Mouse (Mus musculus) forebrain, embryonic 11.5 days (tissue): ENCODE results near the gene Ovol3. TPM values are rescaled to one million over a fixed set of nuclear protein-coding genes. Genes with fewer than 3 reads are reported as not detected.

ENCODE experiments used
- ATAC-seq: fragments of 200-750 bp; cut with Nextera tagmentation; replicated peaks from 2 replicates; pipeline ENCODE4 v1.8.0; 2017; ENCODE audit warnings: moderate TSS enrichment; ENCODE audit not compliant: low FRiP score
- DNase-seq: peaks from one replicate; pipeline ENCODE4 v3.0.0-alpha.2; 2017; ENCODE audit warnings: low spot score
- H3K27ac ChIP-seq: fragments of 300-500 bp; sonication (generic); 2 replicates; pipeline ENCODE4 v1.5.1; 2014; ENCODE audit warnings: low read depth, low read length
- H3K27me3 ChIP-seq: fragments of 300-500 bp; sonication (generic); 2 replicates; pipeline ENCODE4 v1.6.1; 2014; ENCODE audit warnings: mild to moderate bottlenecking, low read length, mixed read lengths; ENCODE audit not compliant: control insufficient read depth, insufficient read depth
- H3K36me3 ChIP-seq: fragments of 300-500 bp; sonication (generic); 2 replicates; pipeline ENCODE4 v1.6.1; 2014; ENCODE audit warnings: mild to moderate bottlenecking, low read length, moderate library complexity, mixed read lengths; ENCODE audit not compliant: control insufficient read depth, insufficient read depth
- H3K4me1 ChIP-seq: fragments of 300-500 bp; sonication (generic); replicated peaks from 2 replicates; pipeline ENCODE4 v1.6.1; 2014; ENCODE audit warnings: low read length, mixed read lengths; ENCODE audit not compliant: control insufficient read depth, insufficient read depth
- H3K4me2 ChIP-seq: fragments of 300-500 bp; sonication (generic); 2 replicates; pipeline ENCODE4 v1.6.1; 2014; ENCODE audit warnings: low read depth, mild to moderate bottlenecking, low read length, moderate library complexity, mixed read lengths; ENCODE audit not compliant: severe bottlenecking
- H3K4me3 ChIP-seq: fragments of 300-500 bp; sonication (generic); 2 replicates; pipeline ENCODE4 v1.5.1; 2014; ENCODE audit warnings: low read depth, low read length
- H3K9ac ChIP-seq: fragments of 300-500 bp; sonication (generic); 2 replicates; pipeline ENCODE4 v1.6.1; 2014; ENCODE audit warnings: low read length
- H3K9me3 ChIP-seq: fragments of 300-500 bp; sonication (generic); 2 replicates; pipeline ENCODE4 v1.6.1; 2016; ENCODE audit warnings: low read length, mixed read lengths; ENCODE audit not compliant: control insufficient read depth
- WGBS: fragments of 180-500 bp; shearing (Covaris S2); extraction: QIAGEN DNeasy Blood & Tissue Kit; methylation state at CpG from one replicate; pipeline ENCODE4 v1.1.7; 2014; 5-methylcytosine and 5-hydroxymethylcytosine counted together
- polyA plus RNA-seq: library from polyadenylated mRNA; unstranded; fragments of >200 nt; fragmentation: Nextera tagmentation; extraction: Ambion mirVana; gene quantifications from 2 replicates; pipeline ENCODE4 v1.2.1, GENCODE M21; 2014

The Ovol3 gene
- polyA plus RNA-seq = not detected in 2 replicates

- Histone ChIP-seq H3K27ac (no peak within 1 kb of the TSS), H3K9me3 (no peaks in the 10 kb centered on the region), H3K4me1 (peaks cover 5% of the 10 kb centered on the region), H3K36me3 (no peaks in the 10 kb centered on the region; the same call in 1 of the 2 replicates), H3K9ac (no peak within 1 kb of the TSS), H3K4me2 (no peak within 1 kb of the TSS), H3K27me3 (no peaks in the 10 kb centered on the region), H3K4me3 (no peak within 1 kb of the TSS)
- ATAC-seq (no peak), DNase-seq (no peak)
- WGBS = 93% methylated on average over 4 of the region's 4 CpGs
These were observed at the start of gene Ovol3 for GRCm38 (mm10) chr7:30235625-30236024. Gene Ovol3 (minus strand): TSS chr7:30235725.

GRCm38 (mm10) chr7:30282740-30283139 is 47.2 kb upstream of the Ovol3 start:
- 85% methylated on average over 7 of the region's 7 CpGs for WGBS
- Histone ChIP-seq H3K4me1 (peaks cover 2% of the 10 kb centered on the region; the same call in 1 of the 2 replicates), H3K9me3 (no peaks in the 10 kb centered on the region), H3K4me2 (no peak overlapping the region), H3K36me3 (no peaks in the 10 kb centered on the region), H3K27ac (no peak overlapping the region), H3K27me3 (no peaks in the 10 kb centered on the region), H3K9ac (no peak overlapping the region), H3K4me3 (no peak overlapping the region)
- ATAC-seq (no peak), DNase-seq (no peak)

- 77% methylated on average over 4 of the region's 4 CpGs for WGBS
- Histone ChIP-seq H3K27ac (no peak overlapping the region), H3K27me3 (no peaks in the 10 kb centered on the region), H3K4me1 (peaks cover 2% of the 10 kb centered on the region; the same call in 1 of the 2 replicates), H3K4me2 (no peak overlapping the region), H3K9ac (no peak overlapping the region), H3K4me3 (no peak overlapping the region), H3K36me3 (no peaks in the 10 kb centered on the region), H3K9me3 (no peaks in the 10 kb centered on the region)
- DNase-seq = no peak
- ATAC-seq = no peak
These were observed 46.0 kb upstream of the Ovol3 start for GRCm38 (mm10) chr7:30281522-30281921.

GRCm38 (mm10) chr7:30280670-30281138 is 45.2 kb upstream of the Ovol3 start:
- peaks cover 2% of the 10 kb centered on the region; the same call in 1 of the 2 replicates for H3K4me1 ChIP-seq
- WGBS = under 1% methylated on average over 20 of the region's 20 CpGs
- H3K9me3 ChIP-seq = no peaks in the 10 kb centered on the region
- H3K4me2 ChIP-seq = peak overlapping the region; percentile 86
- peak; percentile 87 for ATAC-seq
- H3K36me3 ChIP-seq = no peaks in the 10 kb centered on the region
- peak; percentile 88 for DNase-seq
- no peaks in the 10 kb centered on the region for H3K27me3 ChIP-seq
- peak overlapping the region; percentile 74 for H3K4me3 ChIP-seq
- peak overlapping the region; percentile 90 for H3K27ac ChIP-seq
- peak overlapping the region; percentile 64 for H3K9ac ChIP-seq

- Histone ChIP-seq H3K4me2 (peak within 1 kb of the TSS; percentile 86), H3K36me3 (no peaks in the 10 kb centered on the region), H3K4me1 (peaks cover 2% of the 10 kb centered on the region; the same call in 1 of the 2 replicates), H3K9ac (peak within 1 kb of the TSS; percentile 64), H3K4me3 (peak within 1 kb of the TSS; percentile 74), H3K9me3 (no peaks in the 10 kb centered on the region), H3K27me3 (no peaks in the 10 kb centered on the region), H3K27ac (peak within 1 kb of the TSS; percentile 90)
- WGBS = under 1% methylated on average over 49 of the region's 49 CpGs
- ATAC-seq (peak; percentile 96), DNase-seq (peak; percentile 96)
These were observed 44.6 kb upstream of the Ovol3 start, which contains the start of the genes Thap8 and Wdr62 for GRCm38 (mm10) chr7:30279951-30280669. Gene Thap8 (plus strand): TSS chr7:30280094. Gene Wdr62 (minus strand): TSS chr7:30280419.

GRCm38 (mm10) chr7:30279536-30279935 is 44.0 kb upstream of the Ovol3 start:
- H3K27ac ChIP-seq = peak overlapping the region; percentile 90
- under 1% methylated on average over 6 of the region's 6 CpGs for WGBS
- no peaks in the 10 kb centered on the region for H3K36me3 ChIP-seq
- H3K9ac ChIP-seq = peak overlapping the region; percentile 64
- H3K27me3 ChIP-seq = no peaks in the 10 kb centered on the region
- H3K4me3 ChIP-seq = peak overlapping the region; percentile 74
- ATAC-seq = no peak
- peak overlapping the region; percentile 86 for H3K4me2 ChIP-seq
- no peaks in the 10 kb centered on the region for H3K9me3 ChIP-seq
- no peak for DNase-seq
- H3K4me1 ChIP-seq = peaks cover 2% of the 10 kb centered on the region; the same call in 1 of the 2 replicates

- Histone ChIP-seq H3K27me3 (no peaks in the 10 kb centered on the region), H3K4me2 (peak overlapping the region; percentile 86; the same call in 1 of the 2 replicates), H3K9ac (no peak overlapping the region), H3K9me3 (no peaks in the 10 kb centered on the region), H3K4me3 (peak overlapping the region; percentile 74; the same call in 1 of the 2 replicates), H3K4me1 (peaks cover 2% of the 10 kb centered on the region; the same call in 1 of the 2 replicates), H3K27ac (no peak overlapping the region), H3K36me3 (no peaks in the 10 kb centered on the region)
- 75% methylated on average over 2 of the region's 2 CpGs for WGBS
- ATAC-seq (no peak), DNase-seq (no peak)
These were observed 43.4 kb upstream of the Ovol3 start for GRCm38 (mm10) chr7:30278911-30279310.

GRCm38 (mm10) chr7:30274383-30274782 is 38.9 kb upstream of the Ovol3 start:
- no peaks in the 10 kb centered on the region for H3K27me3 ChIP-seq
- H3K4me1 ChIP-seq = no peaks in the 10 kb centered on the region; the same call in 1 of the 2 replicates
- no peak overlapping the region for H3K4me3 ChIP-seq
- WGBS = 87% methylated on average over 6 of the region's 6 CpGs
- no peak overlapping the region for H3K9ac ChIP-seq
- no peaks in the 10 kb centered on the region for H3K36me3 ChIP-seq
- no peaks in the 10 kb centered on the region for H3K9me3 ChIP-seq
- DNase-seq (no peak), ATAC-seq (no peak)
- H3K4me2 ChIP-seq = no peak overlapping the region
- H3K27ac ChIP-seq = no peak overlapping the region
